Mouse (Mus musculus) B cell, adult 67 days (primary cell): Measurements from ENCODE around the gene Ikbkg. TPM values are rescaled to one million over a fixed set of nuclear protein-coding genes. Genes with fewer than 3 reads are reported as not detected.

Experiments used
- total RNA-seq, 2 experiments: library from RNA; stranded (reverse); gene quantifications; 4 replicates each; pipeline ENCODE4 v1.2.4; 2023

Gene Ikbkg
- 10 to 100 TPM; 61.8 to 62.6 TPM for total RNA-seq

GRCm38 (mm10) chrX:74392535-74393443, at the start of gene Ikbkg, which contains the start of gene Fam3a:
Ikbkg (plus strand) TSS chrX:74393290.
Fam3a (minus strand) TSS chrX:74393272.

GRCm38 (mm10) chrX:74353467-74353770, 39.7 kb upstream of the Ikbkg start, which contains the start of gene Lage3:
Lage3 (minus strand) TSS chrX:74353618.

GRCm38 (mm10) chrX:74372888-74373549, 20.1 kb upstream of the Ikbkg start, which contains the start of the genes Ubl4a and Slc10a3:
Ubl4a (minus strand) TSS chrX:74373218.
Slc10a3 (minus strand) TSS chrX:74373349.

GRCm38 (mm10) chrX:74428826-74429276, 35.8 kb downstream of the Ikbkg start, which contains the start of gene G6pdx:
G6pdx (minus strand) TSS chrX:74429194.

GRCm38 (mm10) chrX:74481349-74481885, 88.3 kb downstream of the Ikbkg start, which contains the start of gene Gm6880:
Gm6880 (minus strand) TSS chrX:74481399.

Other genes with a start within 250 kb of the Ikbkg start
- not detected for gene Tex28, start 225.5 kb upstream of the Ikbkg start, total RNA-seq
- gene Tktl1, start 216.0 kb upstream of the Ikbkg start, total RNA-seq: under 1 TPM in 1 of 2 experiments, not detected in 1; 0.36 TPM
- 100 to 1,000 TPM; 521 to 524 TPM for gene Flna, start 143.5 kb upstream of the Ikbkg start, total RNA-seq
- gene Emd, start 138.6 kb upstream of the Ikbkg start, total RNA-seq: 10 to 100 TPM; 72.5 to 81.1 TPM
- 100 to 1,000 TPM; 649 to 808 TPM for gene Rpl10, start 122.5 kb upstream of the Ikbkg start, total RNA-seq
- gene Taz, start 111.4 kb upstream of the Ikbkg start, total RNA-seq: 100 to 1,000 TPM; 120 to 139 TPM
- gene Dnase1l1, start 111.0 kb upstream of the Ikbkg start, total RNA-seq: 10 to 100 TPM; 18.5 to 21.2 TPM
- gene Atp6ap1, start 96.2 kb upstream of the Ikbkg start, total RNA-seq: 100 to 1,000 TPM; 183 to 197 TPM
- gene Gdi1, start 88.3 kb upstream of the Ikbkg start, total RNA-seq: 100 to 1,000 TPM; 302 to 378 TPM
- gene Fam50a, start 80.3 kb upstream of the Ikbkg start, total RNA-seq: 100 to 1,000 TPM; 101 to 105 TPM
- gene Plxna3, start 64.2 kb upstream of the Ikbkg start, total RNA-seq: 10 to 100 TPM; 13.4 to 14.8 TPM
- 10 to 100 TPM; 26.8 to 27.2 TPM for gene Lage3, start 39.7 kb upstream of the Ikbkg start, total RNA-seq
- 10 to 100 TPM; 28.9 to 33.8 TPM for gene Ubl4a, start 20.1 kb upstream of the Ikbkg start, total RNA-seq
- 10 to 100 TPM; 18.5 to 20.6 TPM for gene Slc10a3, start 19.9 kb upstream of the Ikbkg start, total RNA-seq
- 10 to 100 TPM; 17.2 to 30.0 TPM for gene Fam3a, start within 50 bp of the Ikbkg start, total RNA-seq
- gene G6pdx, start 35.9 kb downstream of the Ikbkg start, total RNA-seq: 10 to 100 TPM; 32.1 to 32.5 TPM
- not detected for gene Gm6880, start 88.1 kb downstream of the Ikbkg start, total RNA-seq
- gene Olfr1326-ps1, start 181.6 kb downstream of the Ikbkg start, total RNA-seq: not detected
- not detected for gene Olfr1325, start 199.4 kb downstream of the Ikbkg start, total RNA-seq